Mouse (Mus musculus) ES-Bruce4 (cell line): ENCODE measurements around the gene Spata31d1a.

Experiments used
- CTCF ChIP-seq: IDR thresholded peaks from one replicate; pipeline ENCODE4 v1.8.1; 2011; ENCODE audit warnings: low read depth, low read length
- EP300 ChIP-seq: IDR thresholded peaks from 2 replicates; pipeline ENCODE4 v1.6.1; 2011; ENCODE audit warnings: low read depth, low read length; ENCODE audit not compliant: insufficient read depth

DNA sequence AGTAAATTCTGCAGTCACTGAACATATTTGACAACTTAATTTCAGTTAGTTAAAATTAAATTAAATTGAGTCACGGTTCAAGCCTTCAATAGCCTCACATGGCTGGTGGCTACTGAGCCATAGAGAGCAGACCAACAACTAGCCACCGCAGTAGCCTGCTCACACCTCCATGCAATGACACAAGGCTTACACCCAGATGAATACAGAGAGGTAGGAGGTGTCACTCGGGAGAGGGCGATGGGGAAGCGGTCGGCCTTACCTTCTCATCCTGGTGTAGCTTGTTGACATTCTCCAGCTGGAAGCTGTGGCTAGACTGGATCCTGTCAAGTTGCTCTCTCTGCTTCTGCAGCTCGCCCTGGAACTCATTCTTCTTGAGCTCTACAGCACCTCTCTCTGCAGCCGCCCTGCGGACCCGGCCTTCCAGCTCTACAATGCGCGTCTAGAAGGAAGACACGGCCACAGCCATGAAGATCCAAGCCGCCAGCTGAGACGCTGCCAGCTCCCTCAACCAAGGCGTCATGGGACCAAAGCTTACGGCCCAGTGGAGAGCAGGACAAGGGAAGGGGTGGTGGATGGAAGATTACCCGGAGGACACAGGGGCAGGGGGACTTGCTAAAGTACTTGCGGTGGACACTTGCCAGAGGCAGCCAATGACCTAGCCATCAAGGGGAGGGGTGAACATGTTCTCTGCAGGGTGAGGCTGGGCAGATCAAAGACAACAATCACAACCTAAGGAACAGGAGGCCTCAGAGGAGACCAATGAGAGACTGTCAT, 46.0 kb downstream of the Spata31d1a start:
- no peak for TF ChIP-seq CTCF
- no peak for TF ChIP-seq EP300
